Mouse (Mus musculus) ES-E14 (cell line): ENCODE measurements around the gene Ifit1bl1.
"Not testable (repeated sequence)": the region's sequence is repeated elsewhere in the genome, so short reads cannot be mapped to it uniquely, and the experiment has no call there.

Experiments used
- HCFC1 ChIP-seq: IDR thresholded peaks from 2 replicates; pipeline ENCODE4 v1.6.1; 2012; ENCODE audit warnings: low read length, inconsistent platforms, borderline replicate concordance; ENCODE audit not compliant: insufficient read depth
- MAFK ChIP-seq: IDR thresholded peaks from 2 replicates; pipeline ENCODE4 v1.6.1; 2014; ENCODE audit warnings: mild to moderate bottlenecking, low read depth, low read length, inconsistent platforms; ENCODE audit not compliant: insufficient read depth
- ZC3H11A ChIP-seq: IDR thresholded peaks from 2 replicates; pipeline ENCODE4 v1.6.1; 2012; ENCODE audit warnings: low read depth, mild to moderate bottlenecking, inconsistent platforms, low read length, borderline replicate concordance
- ZNF384 ChIP-seq: IDR thresholded peaks from 2 replicates; pipeline ENCODE4 v1.6.1; 2012; ENCODE audit warnings: low read depth, low read length, inconsistent platforms

DNA sequence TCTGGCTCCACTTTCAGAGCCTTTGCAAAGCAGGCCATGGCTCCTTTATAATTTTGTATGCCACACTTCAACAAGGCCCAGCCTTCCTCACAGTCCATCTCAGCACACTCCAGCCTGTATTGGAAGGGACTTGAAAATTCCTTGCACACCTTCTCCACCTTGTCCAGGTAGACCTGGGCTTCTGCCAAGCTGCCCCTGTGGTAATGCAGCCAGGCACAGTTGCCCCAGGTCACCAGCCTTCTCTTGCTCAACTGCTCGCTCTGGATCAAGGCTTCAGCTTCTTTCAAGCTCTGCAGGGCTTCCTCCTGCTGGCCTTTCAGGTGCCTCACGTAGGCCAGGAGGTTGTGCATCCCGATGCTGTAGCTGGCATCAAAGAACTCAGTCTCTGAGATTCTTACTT is 7.2 kb downstream of the Ifit1bl1 start:
- TF ChIP-seq MAFK, ZNF384, ZC3H11A, HCFC1: not testable (repeated sequence)
